Comparison of ENCODE assay signal across 8 mouse cellular contexts in the genomic region with DNA sequence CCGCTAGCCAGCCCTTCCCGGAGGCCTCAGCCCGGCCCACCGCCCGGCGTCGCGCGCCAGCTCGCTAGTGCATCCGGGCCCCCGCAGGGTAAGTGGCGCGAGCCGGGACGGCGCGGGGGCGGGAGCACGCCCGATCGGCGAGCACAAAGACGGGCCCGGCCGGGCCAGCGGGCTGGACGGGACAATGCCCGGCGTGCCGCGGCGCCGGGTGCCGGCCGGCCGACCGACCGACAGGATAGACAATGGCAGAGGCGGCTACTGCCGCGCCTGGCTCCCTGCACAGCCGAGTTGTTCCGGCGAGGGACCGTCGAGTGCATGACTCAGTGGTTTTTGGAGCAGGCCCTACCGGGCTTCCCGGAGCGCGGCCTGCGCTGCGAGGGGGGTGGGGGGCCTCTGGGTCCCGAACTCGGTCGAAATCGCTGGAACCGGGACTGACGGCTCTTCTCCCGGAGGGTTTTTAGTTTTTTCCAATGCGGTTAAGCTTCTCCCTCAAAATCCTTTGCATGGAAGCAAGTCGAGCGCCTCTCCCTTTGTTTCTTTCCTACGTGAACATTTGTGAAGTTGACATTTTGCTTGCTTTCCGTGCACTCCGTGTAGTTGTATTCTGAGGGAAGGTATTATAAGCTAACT. TPM values are rescaled to one million over a fixed set of nuclear protein-coding genes. Genes with fewer than 3 reads are reported as not detected.
A peak's percentile ranks its signal among the peaks of the same experiment; 100 is the strongest.
DNase-seq lines count a peak whose midpoint lies in the region; ATAC-seq and TF ChIP-seq lines count a peak whose summit lies in the region.

No protein-coding gene starts in this region.

- H3K27me3 ChIP-seq in heart, embryonic 13.5 days (replicated peaks) = no peaks in the 10 kb centered on the region
- H3K27me3 ChIP-seq in kidney, postnatal 0 days (ENCODE audit: insufficient read depth, low read length) = no peaks in the 10 kb centered on the region
- no peaks in the 10 kb centered on the region for H3K27me3 ChIP-seq in liver, embryonic 13.5 days
- H3K27me3 ChIP-seq in neural tube, embryonic 11.5 days (ENCODE audit: control insufficient read depth, insufficient read depth, low read length) = no peaks in the 10 kb centered on the region
- no peaks in the 10 kb centered on the region for H3K27me3 ChIP-seq in testis, adult 2 months (ENCODE audit: control insufficient read depth, insufficient read depth, low read length)

- H3K36me3 ChIP-seq in heart, embryonic 13.5 days = peaks cover 14% of the 10 kb centered on the region
- peaks cover 10% of the 10 kb centered on the region for H3K36me3 ChIP-seq in kidney, postnatal 0 days (ENCODE audit: insufficient read depth, low read length)
- peaks cover 15% of the 10 kb centered on the region for H3K36me3 ChIP-seq in liver, embryonic 13.5 days
- no peaks in the 10 kb centered on the region for H3K36me3 ChIP-seq in neural tube, embryonic 11.5 days (ENCODE audit: control insufficient read depth, insufficient read depth, low read length)
- no peaks in the 10 kb centered on the region for H3K36me3 ChIP-seq in testis, adult 2 months (ENCODE audit: control insufficient read depth, insufficient read depth, low read length)

- H3K9me3 ChIP-seq in heart, embryonic 13.5 days = no peaks in the 10 kb centered on the region
- no peaks in the 10 kb centered on the region for H3K9me3 ChIP-seq in kidney, postnatal 0 days (replicated peaks; ENCODE audit: low read length)
- no peaks in the 10 kb centered on the region for H3K9me3 ChIP-seq in liver, embryonic 13.5 days (replicated peaks)
- H3K9me3 ChIP-seq in neural tube, embryonic 11.5 days (ENCODE audit: control insufficient read depth, low read length) = no peaks in the 10 kb centered on the region

- peak overlapping the region; percentile 92 for H3K4me3 ChIP-seq in heart, embryonic 13.5 days
- H3K4me3 ChIP-seq in kidney, postnatal 0 days (replicated peaks; ENCODE audit: low read depth, low read length) = peak overlapping the region; percentile 99
- peak overlapping the region; percentile 98 for H3K4me3 ChIP-seq in liver, embryonic 13.5 days (replicated peaks)
- H3K4me3 ChIP-seq in neural tube, embryonic 11.5 days (ENCODE audit: low read depth, low read length) = peak overlapping the region; percentile 96
- H3K4me3 ChIP-seq in testis, adult 2 months (ENCODE audit: control insufficient read depth, low read depth, low read length) = peak overlapping the region; percentile 95

- H3K27ac ChIP-seq in heart, embryonic 13.5 days (replicated peaks) = peak overlapping the region; percentile 99
- peak overlapping the region; percentile 100 for H3K27ac ChIP-seq in kidney, postnatal 0 days
- peak overlapping the region; percentile 99 for H3K27ac ChIP-seq in liver, embryonic 13.5 days
- H3K27ac ChIP-seq in neural tube, embryonic 11.5 days (ENCODE audit: low read depth, low read length) = peak overlapping the region; percentile 100
- peak overlapping the region; percentile 95 for H3K27ac ChIP-seq in testis, adult 2 months (ENCODE audit: control insufficient read depth, insufficient read depth, low read depth, low read length)

- under 1% methylated on average over 53 of the region's 66 CpGs for WGBS in heart, embryonic 13.5 days
- WGBS in kidney, postnatal 0 days = under 1% methylated on average over 66 of the region's 66 CpGs
- under 1% methylated on average over 66 of the region's 66 CpGs for WGBS in liver, embryonic 13.5 days (ENCODE audit: insufficient replicate concordance)
- WGBS in neural tube, embryonic 11.5 days = under 1% methylated on average over 62 of the region's 66 CpGs

- peak overlapping the region; percentile 100 for H3K9ac ChIP-seq in heart, embryonic 13.5 days
- H3K9ac ChIP-seq in kidney, postnatal 0 days (ENCODE audit: low read depth, low read length) = peak overlapping the region; percentile 100
- peak overlapping the region; percentile 100 for H3K9ac ChIP-seq in liver, embryonic 13.5 days
- H3K9ac ChIP-seq in neural tube, embryonic 11.5 days (ENCODE audit: low read length) = peak overlapping the region; percentile 100

- TF ChIP-seq POLR2A in testis, adult 2 months (IDR thresholded peaks at IDR 0.05; ENCODE audit: control insufficient read depth, low read depth, low read length) = no peak

- peak; percentile 73 for DNase-seq in CD4-positive helper T cell, adult 2 months (ENCODE audit: low read depth, low spot score)
- peak; percentile 67 to 76 for DNase-seq in adrenal gland, postnatal 36 days
- DNase-seq in kidney, postnatal 0 days (ENCODE audit: low spot score) = peak; percentile 64
- peak; percentile 75 for DNase-seq in liver, embryonic 13.5 days
- peak; percentile 73 for DNase-seq in neural tube, embryonic 11.5 days (ENCODE audit: low spot score)

- H3K4me1 ChIP-seq in heart, embryonic 13.5 days = peaks cover 27% of the 10 kb centered on the region
- H3K4me1 ChIP-seq in kidney, postnatal 0 days (replicated peaks; ENCODE audit: insufficient read depth, low read length) = no peaks in the 10 kb centered on the region
- H3K4me1 ChIP-seq in liver, embryonic 13.5 days (replicated peaks) = peaks cover 24% of the 10 kb centered on the region
- peaks cover 8% of the 10 kb centered on the region for H3K4me1 ChIP-seq in neural tube, embryonic 11.5 days (ENCODE audit: control insufficient read depth, insufficient read depth, low read length)
- H3K4me1 ChIP-seq in testis, adult 2 months (ENCODE audit: control insufficient read depth, insufficient read depth, low read length) = no peaks in the 10 kb centered on the region; the same call in 1 of the 2 replicates

- peak overlapping the region; percentile 89 for H3K4me2 ChIP-seq in heart, embryonic 13.5 days
- peak overlapping the region; percentile 62 for H3K4me2 ChIP-seq in kidney, postnatal 0 days (ENCODE audit: low read length)
- peak overlapping the region; percentile 71 for H3K4me2 ChIP-seq in liver, embryonic 13.5 days
- H3K4me2 ChIP-seq in neural tube, embryonic 11.5 days (ENCODE audit: low read depth) = peak overlapping the region; percentile 32

- TF ChIP-seq CTCF in kidney, postnatal 0 days (IDR thresholded peaks at IDR 0.05; ENCODE audit: low read depth) = no peak
- TF ChIP-seq CTCF in testis, adult 2 months (IDR thresholded peaks at IDR 0.05; ENCODE audit: control insufficient read depth, insufficient read depth, insufficient replicate concordance, low read depth, low read length) = no peak

- ATAC-seq in erythroid progenitor cell, adult 5-6 weeks (replicated peaks; ENCODE audit: low FRiP score, poor library complexity, severe bottlenecking) = peak; percentile 70
- ATAC-seq in heart, embryonic 13.5 days (ENCODE audit: extremely low read depth, insufficient number of reproducible peaks, low FRiP score, low TSS enrichment) = peak; percentile 48
- peak; percentile 63 for ATAC-seq in kidney, postnatal 0 days (replicated peaks; ENCODE audit: low FRiP score, low read depth)
- ATAC-seq in liver, embryonic 13.5 days (ENCODE audit: low read depth) = peak; percentile 66
- peak; percentile 52 for ATAC-seq in neural tube, embryonic 11.5 days (ENCODE audit: insufficient read depth, low FRiP score, low TSS enrichment)

RNA-seq across cellular contexts. Expression of gene Zfand5, which starts 0.7 kb away (rescaled TPM):
- 100 to 1,000 TPM; 189 to 297 TPM for total RNA-seq in adrenal gland, postnatal 36 days (2021)
- total RNA-seq in erythroid progenitor cell, adult 5-6 weeks (2015; ENCODE audit: low replicate concordance) = 70.6 and 75.9 TPM in 2 replicates
- total RNA-seq in erythroid progenitor cell, adult 5-6 weeks (2017; ENCODE audit: low replicate concordance) = 45.8 and 89.8 TPM in 2 replicates
- 80.9 and 88.1 TPM in 2 replicates for polyA plus RNA-seq in heart, embryonic 13.5 days (2015; fragmentation: Nextera tagmentation; extraction: Ambion mirVana)
- 117 and 120 TPM in 2 replicates for polyA plus RNA-seq in kidney, postnatal 0 days (2015; fragmentation: Nextera tagmentation; extraction: Ambion mirVana)
- 36.8 and 38.6 TPM in 2 replicates for polyA plus RNA-seq in liver, embryonic 13.5 days (2015; fragmentation: Nextera tagmentation; extraction: Ambion mirVana)
- polyA plus RNA-seq in neural tube, embryonic 11.5 days (2014; fragmentation: Nextera tagmentation; extraction: Ambion mirVana) = 186 and 199 TPM in 2 replicates
- 7.5 and 10.3 TPM in 2 replicates for polyA plus RNA-seq in testis, adult 2 months (2012; rRNA removed)

Comparison
In these comparisons a context has a peak if more than half of its experiments do, and no peak if none do; other contexts are left out.
1. Peak in every context shown above with its lines: DNase-seq, ATAC-seq, H3K4me3 ChIP-seq and H3K27ac ChIP-seq.
2. H3K4me2 ChIP-seq: peak in every context shown above with its lines; median percentile 89 in heart, embryonic 13.5 days; 71 in liver, embryonic 13.5 days; 62 in kidney, postnatal 0 days; 32 in neural tube, embryonic 11.5 days.